Mouse (Mus musculus): ENCODE data around the gene Hyal4.

The Hyal4 gene

DNA sequence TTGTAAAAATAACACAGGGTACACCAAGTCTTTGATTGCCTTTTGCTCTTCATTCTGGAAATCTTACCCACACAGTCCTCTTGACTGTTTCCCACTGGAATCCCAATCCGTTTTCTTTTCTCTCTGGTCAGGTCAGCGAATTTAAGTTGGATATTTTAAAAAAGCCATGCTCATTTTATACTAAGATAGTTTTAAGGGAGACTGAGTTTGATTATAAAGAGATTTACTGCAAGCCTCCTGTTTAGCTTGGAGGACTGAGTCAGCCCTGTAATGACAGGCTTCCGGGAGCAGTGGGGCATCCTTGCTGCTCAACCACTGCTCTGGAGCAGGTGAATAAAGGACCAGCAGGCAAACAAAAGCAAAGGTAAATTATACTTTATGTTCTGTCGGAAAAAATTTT is at the start of gene Hyal4:
Hyal4 (plus strand) TSS at position 301 of the 400 bp plus-strand sequence.
- DNase-seq = no peak

DNA sequence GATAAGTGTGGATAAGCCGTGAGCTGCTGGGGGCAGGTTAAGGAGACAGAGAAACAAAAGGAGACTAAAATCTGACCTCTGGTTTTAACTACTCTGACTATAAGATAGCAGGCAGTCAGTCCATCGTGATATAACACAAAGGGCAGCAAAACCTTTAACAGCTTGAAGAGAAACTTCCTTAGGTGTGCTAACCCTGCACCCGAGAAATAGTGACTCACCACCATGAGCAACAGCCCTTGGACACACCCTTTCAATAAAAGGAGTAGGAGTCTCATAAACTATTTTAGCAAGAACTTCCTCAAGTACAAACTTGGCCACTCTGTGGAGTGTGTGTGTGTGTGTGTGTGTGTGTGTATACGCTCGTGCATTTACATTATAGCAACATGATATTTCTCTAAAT is 41.0 kb upstream of the Hyal4 start:
- no peak for DNase-seq

DNA sequence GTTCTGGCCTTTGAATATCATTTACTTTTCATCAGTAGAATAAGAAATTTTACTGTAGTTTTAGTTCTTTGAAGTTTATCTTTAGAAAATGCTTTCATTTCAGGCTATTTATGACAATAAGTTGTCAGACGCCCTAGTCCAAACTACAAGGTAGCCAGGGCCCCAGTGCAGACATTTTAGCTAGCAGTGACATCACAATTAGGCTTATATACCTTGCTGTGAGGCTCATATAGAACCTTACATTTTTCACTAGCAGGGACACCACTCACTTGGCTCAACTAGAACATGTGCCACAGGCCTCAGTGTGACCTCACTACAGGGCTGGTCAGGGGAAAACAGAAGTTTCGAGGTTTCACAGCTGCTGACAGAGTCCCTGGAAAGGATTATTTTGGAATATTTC is 40.6 kb upstream of the Hyal4 start:
- DNase-seq = no peak

DNA sequence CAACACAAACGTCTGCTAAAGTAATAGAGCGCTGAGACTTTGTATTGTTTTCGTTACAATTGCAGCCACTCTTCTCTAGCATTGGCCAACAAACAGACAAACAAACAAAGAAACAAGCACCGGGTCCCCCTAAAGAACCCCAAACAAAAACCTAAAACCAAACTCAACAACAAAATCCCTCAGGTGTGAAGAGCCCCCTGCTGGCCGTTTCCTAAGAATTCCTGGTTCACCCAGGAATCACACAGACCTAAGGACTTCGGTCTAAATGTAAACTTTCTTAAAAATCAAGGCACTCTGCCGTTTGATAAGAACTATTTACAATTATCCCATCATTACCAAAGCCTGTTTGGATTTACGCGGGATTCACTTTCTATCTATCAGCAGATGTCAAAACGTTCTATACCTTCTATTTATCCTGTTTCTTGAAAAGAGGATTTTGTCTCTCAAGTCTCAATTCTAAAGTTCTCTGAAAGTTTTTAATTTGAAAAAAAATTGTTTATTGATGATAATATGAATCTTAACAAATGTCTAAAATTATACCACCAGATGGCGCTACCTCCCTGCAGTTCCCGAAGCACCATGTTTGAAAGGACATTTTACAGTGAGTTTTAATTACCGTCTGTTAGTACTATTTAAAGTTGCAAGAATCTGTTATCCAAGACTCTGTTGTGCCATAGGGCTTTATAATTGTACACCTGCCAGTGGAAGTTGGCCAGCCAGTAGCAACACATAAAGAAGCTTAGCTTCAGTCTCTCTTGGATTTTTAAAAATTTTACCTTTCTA is 26.6 kb upstream of the Hyal4 start:
- DNase-seq = peak; percentile 4

DNA sequence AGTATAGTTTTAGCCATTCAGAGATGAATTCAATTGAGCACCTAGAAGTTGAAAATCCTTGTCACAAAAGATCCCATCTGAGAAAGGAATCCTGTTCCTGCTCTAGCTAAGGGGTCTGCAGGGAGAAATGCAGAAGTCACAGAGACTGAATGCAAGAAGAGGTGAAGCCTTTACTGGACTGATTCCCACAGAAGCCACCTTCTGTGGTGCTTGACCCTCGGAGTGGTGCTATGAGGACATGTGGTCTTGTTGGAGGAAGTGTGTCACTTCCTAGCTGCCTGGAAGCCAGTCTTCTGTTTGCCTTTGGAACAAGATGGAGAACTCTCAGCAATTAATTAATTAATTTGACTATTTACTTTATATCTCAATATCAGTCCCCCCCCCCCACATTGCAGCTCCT is 20.0 kb upstream of the Hyal4 start:
- no peak for DNase-seq

DNA sequence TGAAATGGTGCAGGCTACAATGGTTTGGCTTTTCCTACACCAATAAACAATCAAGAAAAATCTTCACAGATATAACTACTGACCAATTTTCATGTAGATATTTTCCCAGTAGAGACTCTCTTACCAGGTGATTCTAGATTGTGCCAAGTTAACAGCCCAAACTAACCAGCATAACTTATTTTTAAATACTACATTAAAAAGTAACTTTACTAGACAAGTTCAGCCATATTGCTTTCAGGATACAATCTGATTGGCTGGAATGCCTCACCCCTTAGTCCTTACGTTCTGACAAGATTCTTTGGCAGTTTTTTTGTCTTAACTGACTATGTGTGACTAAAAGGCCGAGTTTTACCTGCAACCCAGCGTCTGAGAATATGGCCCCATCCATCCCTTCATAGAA is 15.2 kb upstream of the Hyal4 start, which contains the start of gene Hyal6:
Hyal6 (plus strand) TSS at position 301 of the 400 bp plus-strand sequence.
- no peak for DNase-seq

DNA sequence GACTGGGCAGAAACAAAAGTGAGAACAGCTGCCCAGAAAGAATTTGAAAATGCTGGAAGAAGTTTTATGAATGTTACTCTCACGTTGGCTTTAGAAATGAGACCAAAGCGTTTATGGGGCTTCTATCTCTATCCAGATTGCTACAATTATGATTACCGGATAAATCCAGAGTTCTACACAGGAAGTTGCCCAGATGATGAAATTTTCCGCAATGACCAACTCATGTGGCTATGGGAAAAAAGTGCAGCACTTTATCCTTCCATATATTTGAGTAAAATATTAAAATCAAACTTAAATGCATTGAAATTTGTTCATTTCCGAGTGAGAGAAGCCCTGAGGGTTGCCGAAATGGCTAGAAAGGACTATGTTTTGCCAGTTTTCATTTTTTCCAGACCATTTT is 13.6 kb upstream of the Hyal4 start:
- DNase-seq = no peak

DNA sequence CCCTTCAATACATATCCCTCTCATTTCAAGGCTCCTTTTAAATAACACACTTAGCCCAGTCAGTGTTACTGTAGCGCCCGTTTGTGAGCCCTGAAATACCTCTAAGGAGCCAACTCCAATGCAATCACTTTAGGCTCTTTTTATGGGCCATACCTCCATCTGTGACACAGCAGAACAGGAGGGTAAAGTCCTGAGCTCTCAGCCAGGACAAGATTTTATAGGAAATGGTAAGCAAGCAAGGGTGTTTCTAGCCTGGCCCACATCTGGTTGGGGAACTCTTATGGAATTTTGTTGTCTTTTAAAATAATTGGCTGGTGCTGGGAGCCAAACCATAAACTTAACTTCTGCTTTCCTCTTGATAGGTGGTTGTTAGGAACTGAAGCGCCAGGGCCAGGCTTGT is 11.2 kb downstream of the Hyal4 start:
- no peak for DNase-seq

DNA sequence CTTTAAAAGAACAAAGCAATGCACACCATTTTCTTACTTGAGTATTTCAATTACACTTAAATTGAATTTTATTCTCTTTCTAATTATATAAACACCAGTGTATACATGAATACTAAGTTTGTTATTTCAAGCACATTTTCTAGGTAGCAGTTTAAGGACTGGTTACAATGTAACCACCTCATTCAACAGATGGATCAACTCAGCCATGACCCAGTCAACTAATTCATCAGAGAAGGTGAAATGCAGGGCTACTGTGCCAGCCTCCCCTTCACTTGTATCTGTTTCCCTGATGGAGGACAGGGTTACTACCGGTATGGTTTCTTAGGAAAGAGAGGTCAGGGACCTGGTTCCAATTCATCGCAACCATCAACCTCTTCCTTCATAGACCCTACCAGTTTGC is 18.1 kb downstream of the Hyal4 start:
- no peak for DNase-seq

DNA sequence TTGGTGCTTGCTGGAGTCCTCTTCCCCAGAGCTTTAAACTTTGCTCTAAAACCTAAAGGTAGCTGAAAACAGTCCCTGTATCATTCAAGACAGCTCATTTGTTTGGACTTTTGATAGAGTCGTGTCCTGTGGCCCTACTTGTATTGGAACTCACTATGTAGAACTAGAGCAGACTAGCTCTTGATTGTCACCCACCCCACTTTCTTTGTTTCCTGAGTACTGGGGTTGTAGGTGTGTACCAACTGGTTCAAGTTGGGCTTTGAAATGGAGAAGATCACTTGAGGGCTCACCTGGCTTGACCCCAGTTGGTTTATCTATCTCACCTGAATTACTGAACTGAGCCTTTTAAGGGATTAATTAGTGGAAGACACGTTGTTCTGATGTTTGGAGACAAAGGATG is 31.1 kb downstream of the Hyal4 start:
- DNase-seq = no peak

DNA sequence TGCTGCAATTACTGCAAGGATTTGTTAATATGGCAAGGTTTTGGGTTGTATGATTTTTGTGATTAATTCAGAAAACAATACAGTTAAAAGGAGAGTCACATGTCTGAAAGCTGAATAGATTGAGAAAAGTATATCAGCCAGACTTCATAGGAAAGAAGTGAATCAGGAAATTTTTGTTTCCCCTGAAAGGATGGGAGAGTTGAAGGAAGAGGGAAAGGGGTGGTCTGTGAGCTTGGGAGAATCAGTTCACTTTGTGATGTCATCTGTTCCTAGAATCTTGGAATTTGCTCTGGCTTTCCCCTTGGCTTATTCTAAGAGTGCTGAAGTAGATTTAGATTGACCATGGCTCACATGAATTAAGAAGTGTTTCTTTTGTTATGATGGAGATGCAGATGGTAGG is 42.8 kb downstream of the Hyal4 start, which contains the start of gene Spam1:
Spam1 (plus strand) TSS at position 301 of the 400 bp plus-strand sequence.
- no peak for DNase-seq

All from thymus, postnatal 25 days (tissue).